Mouse (Mus musculus) spleen, adult 2 months (tissue): ENCODE measurements at regions not wholly inside any gene's neighbourhood (a gene's known extent, or its start where the extent isn't known, plus 50 kb on each side); places are given as distances from the start of the nearest gene placed in this dataset.

Source experiments
- CTCF ChIP-seq: fragments of 200-500 bp; IDR thresholded peaks from 2 replicates; pipeline ENCODE4 v1.5.1; 2011; ENCODE audit warnings: mild to moderate bottlenecking, inconsistent platforms; ENCODE audit not compliant: insufficient read depth, insufficient read length, insufficient replicate concordance; ENCODE audit errors: extremely low read depth
- POLR2A ChIP-seq: fragments of 200-500 bp; IDR thresholded peaks from 2 replicates; pipeline ENCODE4 v1.6.1; 2011; ENCODE audit warnings: low read depth, low read length, inconsistent platforms

GRCm38 (mm10) chr3:149140461-149140860 lies 150.1 kb upstream of the Adgrl2 start:
- TF ChIP-seq CTCF: no peak
- TF ChIP-seq POLR2A: no peak
